Mouse (Mus musculus) embryonic facial prominence, embryonic 12.5 days (tissue): Measurements from ENCODE around the gene Timm50. TPM values are rescaled to one million over a fixed set of nuclear protein-coding genes. Genes with fewer than 3 reads are reported as not detected.
A peak's percentile ranks its signal among the peaks of the same experiment; 100 is the strongest.

Experiments used
- ATAC-seq: fragments of 200-750 bp; cut with Nextera tagmentation; 2 replicates; pipeline ENCODE4 v1.8.0; 2017; ENCODE audit not compliant: insufficient number of reproducible peaks, insufficient read depth, low FRiP score, low TSS enrichment
- H3K27ac ChIP-seq: fragments of 300-500 bp; sonication (generic); 2 replicates; pipeline ENCODE4 v1.5.1; 2016; ENCODE audit warnings: mild to moderate bottlenecking
- H3K27me3 ChIP-seq: fragments of 300-500 bp; sonication (generic); 2 replicates; pipeline ENCODE4 v1.6.1; 2016; ENCODE audit warnings: mild to moderate bottlenecking, moderate library complexity
- H3K36me3 ChIP-seq: fragments of 300-500 bp; sonication (generic); 2 replicates; pipeline ENCODE4 v1.6.1; 2016; ENCODE audit warnings: mild to moderate bottlenecking
- H3K4me1 ChIP-seq: fragments of 300-500 bp; sonication (generic); 2 replicates; pipeline ENCODE4 v1.6.1; 2016
- H3K4me2 ChIP-seq: fragments of 300-500 bp; sonication (generic); replicated peaks from 2 replicates; pipeline ENCODE4 v1.6.1; 2016; ENCODE audit warnings: mild to moderate bottlenecking, moderate library complexity
- H3K4me3 ChIP-seq: fragments of 300-500 bp; sonication (generic); 2 replicates; pipeline ENCODE4 v1.5.1; 2016; ENCODE audit warnings: mild to moderate bottlenecking
- H3K9ac ChIP-seq: fragments of 300-500 bp; sonication (generic); 2 replicates; pipeline ENCODE4 v1.6.1; 2016; ENCODE audit warnings: mild to moderate bottlenecking, moderate library complexity
- H3K9me3 ChIP-seq: fragments of 300-500 bp; sonication (generic); 2 replicates; pipeline ENCODE4 v1.6.1; 2016; ENCODE audit warnings: mild to moderate bottlenecking, moderate library complexity
- WGBS: fragments of 180-500 bp; shearing (Covaris S2); methylation state at CpG from one replicate; pipeline ENCODE4 v1.1.7; 2016; 5-methylcytosine and 5-hydroxymethylcytosine counted together
- polyA plus RNA-seq: library from polyadenylated mRNA; unstranded; fragments of >200 nt; fragmentation: Nextera tagmentation; extraction: Ambion mirVana; gene quantifications from 2 replicates; pipeline ENCODE4 v1.2.1, GENCODE M21; 2016

The Timm50 gene
- polyA plus RNA-seq, 1 experiment from 2014 or later, result 162 TPM

DNA sequence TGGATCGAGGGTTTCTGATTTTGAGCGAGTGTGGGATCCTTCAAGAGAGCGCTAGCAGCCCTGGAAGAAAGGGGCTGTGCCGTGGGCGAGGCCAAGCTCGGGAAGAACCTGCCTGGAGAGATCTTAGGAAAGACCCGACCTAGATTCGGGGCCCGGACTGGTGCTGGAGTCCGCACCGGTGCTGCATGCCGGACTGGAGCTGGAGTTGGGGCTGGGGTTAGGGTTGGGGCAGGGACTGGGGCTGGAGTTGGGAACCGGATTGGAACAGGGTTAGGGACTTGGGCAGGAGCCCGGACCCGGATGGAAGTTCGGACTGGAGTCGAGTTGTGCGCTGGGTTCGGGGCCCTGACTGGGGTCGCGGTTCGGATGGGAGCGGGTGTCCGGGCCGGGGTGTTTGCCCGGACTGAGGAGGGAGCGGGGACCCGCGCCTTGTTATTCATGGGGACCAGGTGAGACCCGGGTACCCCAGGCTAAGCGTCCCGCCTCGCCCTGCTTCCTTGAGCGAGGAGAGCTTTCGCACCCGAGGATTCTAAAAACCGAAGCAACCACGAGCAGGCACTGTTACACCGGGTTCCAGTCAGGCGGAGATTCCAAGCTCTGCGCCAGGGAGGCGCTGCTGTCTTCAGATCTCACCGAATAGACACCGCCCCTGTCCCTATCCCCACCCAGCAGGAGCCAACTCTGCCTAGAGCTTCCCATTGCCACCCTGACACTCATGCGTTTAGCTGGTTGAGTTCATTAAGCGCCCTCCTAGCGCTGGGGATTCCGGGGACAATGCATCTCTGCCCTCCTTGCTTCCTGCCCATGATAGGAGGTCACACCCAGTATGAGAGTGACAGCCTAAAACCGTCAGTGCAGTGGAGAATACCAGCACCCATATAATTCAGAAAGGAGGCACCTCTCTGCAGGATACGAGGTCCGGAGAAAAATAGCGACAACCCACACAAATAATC is 21.0 kb downstream of the Timm50 start, which contains the start of gene Selenov:
Gene Selenov (minus strand): TSS at position 549 of the 953 bp plus-strand sequence.
- ATAC-seq, result peak; percentile 30; the same call in 1 of the 2 replicates
- H3K4me3 ChIP-seq, result peak within 1 kb of the TSS; percentile 25
- H3K9me3 ChIP-seq, result no peaks in the 10 kb centered on the region
- peaks cover 87% of the 10 kb centered on the region for H3K27me3 ChIP-seq
- under 1% methylated on average over 52 of the region's 52 CpGs for WGBS
- H3K27ac ChIP-seq, result no peak within 1 kb of the TSS
- no peak within 1 kb of the TSS for H3K9ac ChIP-seq
- peaks cover 8% of the 10 kb centered on the region for H3K4me1 ChIP-seq
- peak within 1 kb of the TSS; percentile 40 for H3K4me2 ChIP-seq
- H3K36me3 ChIP-seq, result no peaks in the 10 kb centered on the region

- peak overlapping the region; percentile 25 for H3K4me3 ChIP-seq
- H3K9ac ChIP-seq, result no peak overlapping the region
- ATAC-seq, result no peak
- H3K4me2 ChIP-seq, result peak overlapping the region; percentile 40
- no peaks in the 10 kb centered on the region for H3K36me3 ChIP-seq
- WGBS, result 3% methylated on average over 18 of the region's 18 CpGs
- peaks cover 8% of the 10 kb centered on the region for H3K4me1 ChIP-seq
- no peaks in the 10 kb centered on the region for H3K9me3 ChIP-seq
- H3K27ac ChIP-seq, result no peak overlapping the region
- H3K27me3 ChIP-seq, result peaks cover 81% of the 10 kb centered on the region
These were observed 21.7 kb downstream of the Timm50 start for GRCm38 (mm10) chr7:28290165-28290564.

- no peak overlapping the region for H3K4me3 ChIP-seq
- H3K9me3 ChIP-seq, result no peaks in the 10 kb centered on the region
- peaks cover 8% of the 10 kb centered on the region; the same call in 1 of the 2 replicates for H3K4me1 ChIP-seq
- H3K36me3 ChIP-seq, result no peaks in the 10 kb centered on the region
- no peak overlapping the region for H3K27ac ChIP-seq
- WGBS, result 80% methylated on average over 7 of the region's 7 CpGs
- H3K9ac ChIP-seq, result no peak overlapping the region
- no peak for ATAC-seq
- H3K27me3 ChIP-seq, result no peaks in the 10 kb centered on the region
- no peak overlapping the region for H3K4me2 ChIP-seq
These were observed 31.2 kb downstream of the Timm50 start for GRCm38 (mm10) chr7:28280630-28281029.

DNA sequence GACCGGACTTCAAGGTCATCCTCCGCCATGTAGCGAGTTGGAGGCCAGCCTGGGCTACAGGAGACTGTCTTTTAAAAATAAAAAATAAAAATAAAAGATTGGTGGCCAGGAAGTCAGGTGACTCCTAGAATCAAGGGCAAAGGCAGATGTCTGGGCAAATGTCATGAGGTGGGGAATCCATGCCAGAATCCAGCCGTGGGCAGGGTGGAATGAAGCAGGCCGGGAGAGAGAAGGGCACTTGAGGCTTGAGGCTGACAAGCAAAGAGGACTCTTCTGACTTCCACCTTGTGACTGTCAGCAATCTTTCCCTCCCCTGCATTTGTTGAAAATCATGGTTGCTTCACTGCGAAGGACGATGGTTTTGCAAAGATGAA is 33.6 kb downstream of the Timm50 start:
- ATAC-seq, result no peak
- Histone ChIP-seq H3K9me3 (no peaks in the 10 kb centered on the region), H3K4me3 (peak overlapping the region; percentile 57), H3K9ac (peak overlapping the region; percentile 75), H3K4me1 (peaks cover 8% of the 10 kb centered on the region; the same call in 1 of the 2 replicates), H3K36me3 (peaks cover 10% of the 10 kb centered on the region; the same call in 1 of the 2 replicates), H3K4me2 (peak overlapping the region; percentile 85), H3K27ac (0 out of 2 replicates have a peak overlapping the region, but pooled peaks have one; percentile 64), H3K27me3 (no peaks in the 10 kb centered on the region)
- WGBS, result 88% methylated on average over 7 of the region's 7 CpGs

GRCm38 (mm10) chr7:28277615-28278278 is 34.1 kb downstream of the Timm50 start, which contains the start of gene Eid2b:
TSS of gene Eid2b (plus strand) at chr7:28277739.
- H3K27ac ChIP-seq, result peak within 1 kb of the TSS; percentile 64; the same call in 1 of the 2 replicates
- 4% methylated on average over 68 of the region's 68 CpGs for WGBS
- peak within 1 kb of the TSS; percentile 85 for H3K4me2 ChIP-seq

DNA sequence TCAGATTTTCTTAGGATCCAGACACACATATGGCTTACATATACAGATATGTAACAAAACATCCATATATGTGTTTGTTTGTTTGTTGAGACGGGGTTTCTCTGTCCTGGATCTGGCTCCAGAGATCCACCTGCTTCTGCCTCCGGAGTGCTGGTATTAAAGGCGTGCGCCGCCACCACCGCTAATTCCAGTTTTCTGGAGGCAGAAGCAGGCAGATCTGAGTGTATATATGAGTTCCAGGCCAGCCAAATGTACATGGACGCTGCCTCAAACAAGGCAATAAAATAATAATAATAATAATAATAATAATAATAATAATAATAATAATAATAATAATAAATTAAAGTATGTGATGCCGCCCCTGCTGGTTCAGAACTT is 34.6 kb downstream of the Timm50 start:
- H3K4me3 ChIP-seq, result no peak overlapping the region
- H3K9ac ChIP-seq, result no peak overlapping the region
- H3K27me3 ChIP-seq, result no peaks in the 10 kb centered on the region
- 0 out of 2 replicates have a peak, but pooled peaks have one; percentile 13 for ATAC-seq
- H3K4me1 ChIP-seq, result peaks cover 8% of the 10 kb centered on the region; the same call in 1 of the 2 replicates
- no peaks in the 10 kb centered on the region for H3K9me3 ChIP-seq
- no peak overlapping the region for H3K4me2 ChIP-seq
- H3K36me3 ChIP-seq, result peaks cover 20% of the 10 kb centered on the region
- no peak overlapping the region for H3K27ac ChIP-seq
- WGBS, result 58% methylated on average over 8 of the region's 8 CpGs

More at GRCm38 (mm10) chr7:28277615-28278278, 34.1 kb downstream of the Timm50 start, which contains the start of gene Eid2b:
- Histone ChIP-seq H3K36me3 (peaks cover 15% of the 10 kb centered on the region), H3K4me1 (peaks cover 8% of the 10 kb centered on the region; the same call in 1 of the 2 replicates), H3K27me3 (no peaks in the 10 kb centered on the region), H3K4me3 (peak within 1 kb of the TSS; percentile 57), H3K9ac (peak within 1 kb of the TSS; percentile 75), H3K9me3 (no peaks in the 10 kb centered on the region)
- ATAC-seq, result peak; percentile 73

DNA sequence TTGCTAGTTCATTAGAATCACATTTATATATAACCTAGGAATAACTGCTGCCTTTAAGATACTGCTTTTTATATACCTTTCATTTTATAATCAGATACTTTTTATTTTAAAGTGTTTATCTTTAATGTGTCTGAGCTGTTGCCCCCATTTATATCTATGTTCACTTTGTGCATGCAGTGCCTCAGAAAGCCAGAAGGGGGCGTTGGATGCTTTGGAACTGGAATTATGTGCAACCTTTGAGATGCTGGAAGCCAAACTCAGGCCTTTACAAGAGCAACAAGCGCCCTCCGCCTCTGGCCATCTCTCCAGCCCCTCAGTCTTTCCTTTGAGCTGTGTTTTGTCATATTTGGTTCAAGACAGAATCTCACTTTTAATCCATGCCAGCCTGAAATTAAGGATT is 40.1 kb downstream of the Timm50 start:
- H3K9ac ChIP-seq, result no peak overlapping the region
- no peaks in the 10 kb centered on the region for H3K9me3 ChIP-seq
- WGBS, result 74% methylated on average over 3 of the region's 3 CpGs
- no peak overlapping the region for H3K27ac ChIP-seq
- peaks cover 38% of the 10 kb centered on the region for H3K36me3 ChIP-seq
- peaks cover 4% of the 10 kb centered on the region; the same call in 1 of the 2 replicates for H3K4me1 ChIP-seq
- no peak for ATAC-seq
- H3K4me2 ChIP-seq, result no peak overlapping the region
- no peaks in the 10 kb centered on the region for H3K27me3 ChIP-seq
- H3K4me3 ChIP-seq, result no peak overlapping the region

GRCm38 (mm10) chr7:28269355-28269754 is 42.5 kb downstream of the Timm50 start:
- Histone ChIP-seq H3K4me3 (no peak overlapping the region), H3K27me3 (no peaks in the 10 kb centered on the region), H3K27ac (no peak overlapping the region), H3K9ac (no peak overlapping the region), H3K9me3 (no peaks in the 10 kb centered on the region), H3K36me3 (peaks cover 37% of the 10 kb centered on the region), H3K4me1 (peaks cover 4% of the 10 kb centered on the region; the same call in 1 of the 2 replicates), H3K4me2 (no peak overlapping the region; the same call in 1 of the 2 replicates)
- ATAC-seq, result no peak
- WGBS, result 92% methylated on average over 12 of the region's 12 CpGs

- Histone ChIP-seq H3K4me2 (peak overlapping the region; percentile 73), H3K27ac (peak overlapping the region; percentile 92), H3K9ac (peak overlapping the region; percentile 99), H3K4me3 (peak overlapping the region; percentile 87), H3K27me3 (no peaks in the 10 kb centered on the region), H3K9me3 (no peaks in the 10 kb centered on the region), H3K36me3 (peaks cover 31% of the 10 kb centered on the region), H3K4me1 (peaks cover 4% of the 10 kb centered on the region; the same call in 1 of the 2 replicates)
- ATAC-seq, result no peak
- 28% methylated on average over 16 of the region's 16 CpGs for WGBS
These were observed 43.3 kb downstream of the Timm50 start for GRCm38 (mm10) chr7:28268576-28268975.

GRCm38 (mm10) chr7:28268042-28268531 is 43.8 kb downstream of the Timm50 start:
- WGBS, result under 1% methylated on average over 43 of the region's 62 CpGs

More at GRCm38 (mm10) chr7:28268042-28268531, 43.8 kb downstream of the Timm50 start:
- no peaks in the 10 kb centered on the region for H3K9me3 ChIP-seq
- peak overlapping the region; percentile 99 for H3K9ac ChIP-seq
- H3K4me2 ChIP-seq, result peak overlapping the region; percentile 73
- peak overlapping the region; percentile 92 for H3K27ac ChIP-seq
- no peaks in the 10 kb centered on the region for H3K27me3 ChIP-seq
- H3K4me3 ChIP-seq, result peak overlapping the region; percentile 87
- H3K36me3 ChIP-seq, result peaks cover 26% of the 10 kb centered on the region
- ATAC-seq, result peak; percentile 67
- H3K4me1 ChIP-seq, result peaks cover 4% of the 10 kb centered on the region; the same call in 1 of the 2 replicates
